Mouse (Mus musculus) intestine, postnatal 0 days (tissue): Measurements from ENCODE around the gene Ccdc146. TPM values are rescaled to one million over a fixed set of nuclear protein-coding genes. Genes with fewer than 3 reads are reported as not detected.

Source experiments
- ATAC-seq: fragments of 200-750 bp; cut with Nextera tagmentation; 2 replicates; pipeline ENCODE4 v1.8.0; 2017; ENCODE audit warnings: mild to moderate bottlenecking, moderate TSS enrichment, moderate library complexity
- H3K27ac ChIP-seq: fragments of 300-500 bp; sonication (generic); 2 replicates; pipeline ENCODE4 v1.5.1; 2014; ENCODE audit warnings: mild to moderate bottlenecking, low read depth, low read length, moderate library complexity
- H3K27me3 ChIP-seq: fragments of 300-500 bp; sonication (generic); replicated peaks from 2 replicates; pipeline ENCODE4 v1.6.1; 2014; ENCODE audit warnings: low read length, mixed read lengths; ENCODE audit not compliant: control insufficient read depth, insufficient read depth
- H3K36me3 ChIP-seq: fragments of 300-500 bp; sonication (generic); 2 replicates; pipeline ENCODE4 v1.6.1; 2014; ENCODE audit warnings: mild to moderate bottlenecking, moderate library complexity; ENCODE audit not compliant: control insufficient read depth, insufficient read depth
- H3K4me1 ChIP-seq: fragments of 300-500 bp; sonication (generic); replicated peaks from 2 replicates; pipeline ENCODE4 v1.6.1; 2014; ENCODE audit warnings: antibody characterized with exemption, low read length, mixed read lengths; ENCODE audit not compliant: control insufficient read depth, insufficient read depth
- H3K4me2 ChIP-seq: fragments of 300-500 bp; sonication (generic); replicated peaks from 2 replicates; pipeline ENCODE4 v1.6.1; 2014; ENCODE audit warnings: low read depth, mild to moderate bottlenecking, moderate library complexity
- H3K4me3 ChIP-seq: fragments of 300-500 bp; sonication (generic); 2 replicates; pipeline ENCODE4 v1.5.1; 2014; ENCODE audit warnings: low read depth, low read length
- H3K9ac ChIP-seq: fragments of 300-500 bp; sonication (generic); 2 replicates; pipeline ENCODE4 v1.6.1; 2014; ENCODE audit warnings: mild to moderate bottlenecking, low read depth, low read length
- H3K9me3 ChIP-seq: fragments of 300-500 bp; sonication (generic); 2 replicates; pipeline ENCODE4 v1.6.1; 2016; ENCODE audit warnings: mixed run types; ENCODE audit not compliant: control insufficient read depth
- CTCF ChIP-seq: sonication (generic); IDR thresholded peaks from 2 replicates; pipeline ENCODE4 v1.5.1; 2016; ENCODE audit warnings: low read depth, mild to moderate bottlenecking, control low read depth, antibody characterized with exemption, moderate library complexity
- WGBS: fragments of 180-500 bp; shearing (Covaris S2); extraction: QIAGEN DNeasy Blood & Tissue Kit; methylation state at CpG from one replicate; pipeline ENCODE4 v1.1.7; 2014; 5-methylcytosine and 5-hydroxymethylcytosine counted together
- polyA plus RNA-seq: library from polyadenylated mRNA; unstranded; fragments of >200 nt; fragmentation: Nextera tagmentation; extraction: Ambion mirVana; gene quantifications from 2 replicates; pipeline ENCODE4 v1.2.1, GENCODE M21; 2015

Gene Ccdc146
- polyA plus RNA-seq, 1 experiment from 2014 or later: 0.44 TPM

GRCm38 (mm10) chr5:21372493-21373179 is 51.8 kb downstream of the Ccdc146 start, which contains the start of gene Fgl2:
Fgl2 (plus strand) TSS chr5:21372642.
- Histone ChIP-seq H3K4me2 (peak within 1 kb of the TSS; percentile 99), H3K9me3 (no peaks in the 10 kb centered on the region), H3K27me3 (no peaks in the 10 kb centered on the region), H3K27ac (peak within 1 kb of the TSS; percentile 29; the same call in 1 of the 2 replicates), H3K36me3 (no peaks in the 10 kb centered on the region), H3K4me3 (peak within 1 kb of the TSS; percentile 55), H3K4me1 (no peaks in the 10 kb centered on the region), H3K9ac (peak within 1 kb of the TSS; percentile 58)
- TF ChIP-seq CTCF: peak; percentile 2; the same call in 1 of the 2 replicates
- ATAC-seq: peak; percentile 79
- 4% methylated on average over 31 of the region's 31 CpGs for WGBS

DNA sequence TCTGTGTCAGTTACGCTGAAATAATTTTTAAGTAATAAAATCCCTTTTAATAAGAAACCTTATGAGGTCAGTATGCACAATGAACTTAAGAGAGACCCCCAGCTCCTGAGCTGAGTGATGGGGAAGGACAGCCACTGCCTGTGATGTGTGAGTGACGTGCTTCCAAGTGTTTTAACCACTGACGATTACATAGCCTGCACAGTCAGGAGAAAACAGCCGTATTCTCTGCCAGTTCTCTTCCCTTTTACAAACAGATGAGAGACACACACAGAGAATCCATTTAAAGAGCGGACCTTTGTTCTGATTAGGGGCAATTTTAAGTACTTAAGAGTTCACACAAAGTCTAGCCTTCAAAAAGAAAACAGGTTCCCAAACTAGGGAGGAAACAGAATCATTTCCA is 52.6 kb downstream of the Ccdc146 start:
- Histone ChIP-seq H3K4me3 (0 out of 2 replicates have a peak overlapping the region, but pooled peaks have one; percentile 55), H3K27me3 (no peaks in the 10 kb centered on the region), H3K9me3 (no peaks in the 10 kb centered on the region), H3K9ac (no peak overlapping the region), H3K4me1 (no peaks in the 10 kb centered on the region), H3K27ac (no peak overlapping the region), H3K4me2 (peak overlapping the region; percentile 99), H3K36me3 (no peaks in the 10 kb centered on the region)
- WGBS: 47% methylated on average over 5 of the region's 5 CpGs
- TF ChIP-seq CTCF: no peak
- ATAC-seq: no peak

DNA sequence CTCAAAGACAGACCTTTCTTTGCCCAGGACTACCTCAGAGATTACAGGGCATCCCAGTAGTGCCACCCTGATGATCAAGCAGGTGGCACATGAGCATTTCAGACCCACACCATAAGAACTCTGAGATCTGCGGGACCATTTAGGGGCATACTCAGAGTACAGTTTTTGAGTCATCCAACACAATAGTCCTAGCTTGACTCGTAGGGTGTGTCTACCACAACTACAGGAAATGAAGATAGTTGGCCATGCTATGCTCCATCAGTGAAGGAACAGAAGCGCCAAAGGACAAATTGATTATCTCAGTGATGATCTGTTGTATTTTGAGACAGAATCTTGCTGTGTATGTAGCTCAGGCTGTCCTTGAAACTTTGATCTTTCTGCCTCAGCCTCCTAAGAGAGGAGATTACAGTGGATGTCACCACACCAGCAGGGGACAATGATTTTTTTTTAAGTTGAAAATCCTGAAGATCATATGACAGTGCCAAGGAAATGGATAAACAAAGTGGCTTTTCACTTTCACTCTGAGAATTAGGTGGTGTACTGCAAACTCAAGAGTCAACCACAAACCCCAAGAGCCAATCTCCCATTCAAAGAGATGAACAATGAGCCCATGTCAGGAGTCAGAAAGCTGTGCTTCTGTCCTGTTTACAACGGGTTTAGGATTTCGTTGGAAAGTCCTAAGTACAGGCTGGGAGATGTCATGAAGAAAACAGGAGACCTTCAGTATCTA is 54.1 kb downstream of the Ccdc146 start:
- Histone ChIP-seq H3K4me2 (no peak overlapping the region), H3K9ac (no peak overlapping the region), H3K27ac (no peak overlapping the region), H3K4me3 (no peak overlapping the region), H3K27me3 (no peaks in the 10 kb centered on the region), H3K36me3 (no peaks in the 10 kb centered on the region), H3K4me1 (no peaks in the 10 kb centered on the region), H3K9me3 (no peaks in the 10 kb centered on the region)
- no peak for TF ChIP-seq CTCF
- 83% methylated on average over 5 of the region's 5 CpGs for WGBS
- no peak for ATAC-seq

DNA sequence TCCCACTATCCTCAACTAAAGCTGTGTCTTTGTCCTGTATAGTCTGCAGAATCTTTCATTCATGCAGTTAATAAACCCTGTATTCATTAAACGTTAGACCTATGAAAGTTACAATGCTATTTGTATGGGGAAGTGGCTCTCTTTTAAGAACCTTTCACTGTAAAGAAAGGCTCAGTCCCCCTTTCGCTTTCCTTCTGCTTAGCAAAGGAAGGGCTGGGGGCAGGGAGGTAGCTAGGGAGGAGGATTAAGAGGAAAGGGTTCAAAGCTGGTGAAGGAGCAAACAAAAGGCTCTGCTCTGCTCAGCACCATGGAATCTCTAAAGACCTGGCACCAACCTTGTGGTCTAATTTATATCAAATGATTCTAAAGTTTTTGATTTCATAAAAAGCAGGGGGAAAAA is 57.0 kb downstream of the Ccdc146 start:
- no peak overlapping the region for H3K4me2 ChIP-seq
- no peaks in the 10 kb centered on the region for H3K27me3 ChIP-seq
- H3K36me3 ChIP-seq: no peaks in the 10 kb centered on the region
- WGBS: 47% methylated on average over 2 of the region's 2 CpGs
- no peaks in the 10 kb centered on the region for H3K4me1 ChIP-seq
- TF ChIP-seq CTCF: no peak
- H3K4me3 ChIP-seq: no peak overlapping the region
- H3K9me3 ChIP-seq: no peaks in the 10 kb centered on the region
- H3K9ac ChIP-seq: no peak overlapping the region
- no peak for ATAC-seq
- no peak overlapping the region for H3K27ac ChIP-seq

- Histone ChIP-seq H3K27me3 (no peaks in the 10 kb centered on the region), H3K9me3 (no peaks in the 10 kb centered on the region), H3K36me3 (no peaks in the 10 kb centered on the region), H3K4me3 (no peak overlapping the region), H3K27ac (no peak overlapping the region), H3K4me1 (no peaks in the 10 kb centered on the region), H3K9ac (no peak overlapping the region), H3K4me2 (no peak overlapping the region)
- no peak for TF ChIP-seq CTCF
- no peak for ATAC-seq
- 63% methylated on average over 4 of the region's 4 CpGs for WGBS
Measured at GRCm38 (mm10) chr5:21366338-21367053, 58.0 kb downstream of the Ccdc146 start.

DNA sequence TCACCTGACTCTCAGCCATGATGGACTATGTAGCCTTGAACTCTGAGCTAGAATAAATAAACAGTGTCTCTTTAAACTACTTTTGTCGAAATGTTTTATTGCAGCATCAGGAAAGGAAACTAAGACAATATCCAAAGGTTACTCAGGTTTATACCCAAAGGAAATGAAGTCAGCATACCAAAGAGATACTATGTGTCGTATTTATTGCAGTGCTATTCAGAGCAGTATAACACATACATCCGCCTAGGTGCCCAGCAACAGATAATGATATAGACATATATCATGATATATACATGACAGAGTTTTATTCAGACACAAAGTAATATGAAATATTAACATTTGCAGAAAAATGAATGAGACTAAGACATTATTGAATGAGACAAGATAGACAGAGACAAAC is 61.1 kb downstream of the Ccdc146 start:
- H3K9ac ChIP-seq: no peak overlapping the region
- H3K4me1 ChIP-seq: no peaks in the 10 kb centered on the region
- WGBS: 26% methylated on average over 3 of the region's 3 CpGs
- peak; percentile 98 for ATAC-seq
- no peak overlapping the region for H3K27ac ChIP-seq
- no peak overlapping the region for H3K4me3 ChIP-seq
- H3K36me3 ChIP-seq: no peaks in the 10 kb centered on the region
- no peaks in the 10 kb centered on the region for H3K27me3 ChIP-seq
- H3K9me3 ChIP-seq: no peaks in the 10 kb centered on the region
- TF ChIP-seq CTCF: no peak
- H3K4me2 ChIP-seq: no peak overlapping the region
